Mouse (Mus musculus): ENCODE data around the gene Mtap. TPM values are rescaled to one million over a fixed set of nuclear protein-coding genes. Genes with fewer than 3 reads are reported as not detected.

The Mtap gene
- 59.1 TPM for polyA plus RNA-seq (2017; shearing (Covaris generic))

DNA sequence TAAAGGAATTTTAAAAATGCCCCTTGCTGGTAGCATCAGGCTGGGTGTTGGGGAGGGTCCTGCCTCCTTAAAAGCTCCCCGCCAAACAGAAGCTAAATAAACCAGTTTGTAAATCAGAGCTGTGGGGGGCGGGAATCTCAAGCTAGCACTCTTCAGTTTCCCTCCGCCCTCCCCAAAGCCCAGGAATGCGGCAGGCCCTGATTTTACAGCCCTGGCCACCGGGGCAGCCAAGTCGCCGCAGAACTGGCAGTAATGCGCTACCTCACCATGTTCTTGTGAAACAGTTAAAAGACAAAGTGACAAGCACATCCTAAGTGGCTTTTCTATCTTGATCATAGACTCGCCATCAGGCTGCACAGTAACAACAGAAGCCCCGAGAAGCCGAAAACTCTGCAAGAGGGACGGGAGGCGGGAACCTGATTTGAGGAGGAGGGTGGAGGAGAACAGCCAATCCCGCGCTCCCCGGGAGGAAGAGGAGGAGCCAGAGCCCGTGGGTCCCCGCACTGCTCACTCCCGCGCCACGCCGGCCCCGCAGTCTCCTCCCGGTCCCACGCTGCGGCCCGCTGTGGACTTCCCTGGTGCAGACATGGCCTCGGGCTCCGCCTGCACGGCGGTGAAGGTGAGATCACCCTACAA is at the start of gene Mtap:
Mtap (plus strand) TSS at position 217 of the 636 bp plus-strand sequence.

Other genes with a start within 250 kb of the Mtap start
- not detected for gene Cdkn2a, start 157.5 kb downstream of the Mtap start, polyA plus RNA-seq (2017; shearing (Covaris generic))
- 4.5 TPM for gene Cdkn2b, start 173.9 kb downstream of the Mtap start, polyA plus RNA-seq (2017; shearing (Covaris generic))